Mouse (Mus musculus): ENCODE measurements at regions not wholly inside any gene's neighbourhood (a gene's known extent, or its start where the extent isn't known, plus 50 kb on each side); places are given as distances from the start of the nearest gene placed in this dataset.

DNA sequence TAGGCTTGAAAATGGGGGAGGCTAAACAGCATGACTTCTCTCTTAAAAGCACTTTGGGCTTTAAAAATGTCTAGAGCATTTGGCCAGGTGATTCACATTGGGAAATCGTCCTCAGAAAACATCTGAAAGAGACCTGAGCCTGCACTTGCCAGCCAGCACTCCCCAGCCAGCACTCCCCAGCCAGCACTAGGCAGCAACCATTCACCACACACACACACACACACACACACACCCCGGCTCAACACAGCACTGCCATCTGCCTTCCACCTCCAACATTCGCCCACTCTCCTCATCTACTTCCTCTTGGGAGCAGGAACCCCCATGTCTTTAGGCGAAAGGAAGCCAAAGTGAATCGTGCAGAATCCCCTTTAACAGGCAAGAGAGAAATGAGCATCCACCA, 85.4 kb downstream of the Atp23 start:
- Histone ChIP-seq H3K4me3 (ENCODE audit: low read depth, low read length) (no peak overlapping the region), H3K36me3 (ENCODE audit: control insufficient read depth, insufficient read depth, low read length) (no peaks in the 10 kb centered on the region), H3K4me1 (ENCODE audit: control insufficient read depth, insufficient read depth, low read length) (no peaks in the 10 kb centered on the region), H3K27me3 (ENCODE audit: control insufficient read depth, insufficient read depth, low read length) (no peaks in the 10 kb centered on the region), H3K4me2 (replicated peaks; ENCODE audit: low read depth, low read length) (no peak overlapping the region), H3K9me3 (ENCODE audit: control insufficient read depth, low read depth, low read length) (no peaks in the 10 kb centered on the region), H3K27ac (ENCODE audit: low read length) (no peak overlapping the region), H3K9ac (replicated peaks; ENCODE audit: low read depth, low read length) (no peak overlapping the region)
- no peak for ATAC-seq (ENCODE audit: insufficient number of reproducible peaks, insufficient read depth, low FRiP score, low read depth)
- WGBS, result 77% methylated on average over 5 of the region's 5 CpGs

DNA sequence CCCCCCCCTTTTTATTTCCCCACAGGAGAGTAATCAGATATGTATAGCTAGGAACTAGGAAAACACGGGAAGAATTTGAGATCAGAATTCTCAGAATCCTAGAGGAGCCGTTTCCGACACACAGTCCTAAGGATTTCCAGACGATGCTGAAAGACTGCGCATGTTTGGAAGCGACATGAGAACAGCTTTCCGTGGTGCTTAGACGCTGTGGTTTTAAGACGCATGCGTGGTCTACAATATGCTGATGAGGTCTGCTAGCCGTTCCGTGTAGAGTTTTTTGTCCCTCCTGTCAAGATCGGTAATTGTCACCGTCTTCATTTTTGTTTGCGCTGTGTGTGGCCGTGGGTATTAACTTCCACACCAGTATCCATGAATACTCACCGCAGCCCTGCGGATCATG, 86.2 kb downstream of the Atp23 start:
- Histone ChIP-seq H3K9me3 (ENCODE audit: control insufficient read depth, low read depth, low read length) (no peaks in the 10 kb centered on the region), H3K4me1 (ENCODE audit: control insufficient read depth, insufficient read depth, low read length) (peaks cover 2% of the 10 kb centered on the region; the same call in 1 of the 2 replicates), H3K9ac (replicated peaks; ENCODE audit: low read depth, low read length) (no peak overlapping the region), H3K27me3 (ENCODE audit: control insufficient read depth, insufficient read depth, low read length) (no peaks in the 10 kb centered on the region), H3K36me3 (ENCODE audit: control insufficient read depth, insufficient read depth, low read length) (no peaks in the 10 kb centered on the region), H3K27ac (ENCODE audit: low read length) (no peak overlapping the region), H3K4me2 (replicated peaks; ENCODE audit: low read depth, low read length) (no peak overlapping the region), H3K4me3 (ENCODE audit: low read depth, low read length) (no peak overlapping the region)
- 94% methylated on average over 18 of the region's 18 CpGs for WGBS
- no peak for ATAC-seq (ENCODE audit: insufficient number of reproducible peaks, insufficient read depth, low FRiP score, low read depth)

- H3K9ac ChIP-seq (replicated peaks; ENCODE audit: low read depth, low read length), result no peak overlapping the region
- WGBS, result 74% methylated on average over 6 of the region's 6 CpGs
- peaks cover 2% of the 10 kb centered on the region; the same call in 1 of the 2 replicates for H3K4me1 ChIP-seq (ENCODE audit: control insufficient read depth, insufficient read depth, low read length)
- no peak overlapping the region for H3K27ac ChIP-seq (ENCODE audit: low read length)
- H3K4me2 ChIP-seq (replicated peaks; ENCODE audit: low read depth, low read length), result no peak overlapping the region
- no peak overlapping the region for H3K4me3 ChIP-seq (ENCODE audit: low read depth, low read length)
- no peaks in the 10 kb centered on the region for H3K9me3 ChIP-seq (ENCODE audit: control insufficient read depth, low read depth, low read length)
- no peaks in the 10 kb centered on the region for H3K36me3 ChIP-seq (ENCODE audit: control insufficient read depth, insufficient read depth, low read length)
- no peak for ATAC-seq (ENCODE audit: insufficient number of reproducible peaks, insufficient read depth, low FRiP score, low read depth)
- no peaks in the 10 kb centered on the region for H3K27me3 ChIP-seq (ENCODE audit: control insufficient read depth, insufficient read depth, low read length)
Measured at GRCm38 (mm10) chr10:126813051-126813593, 88.0 kb downstream of the Atp23 start.

DNA sequence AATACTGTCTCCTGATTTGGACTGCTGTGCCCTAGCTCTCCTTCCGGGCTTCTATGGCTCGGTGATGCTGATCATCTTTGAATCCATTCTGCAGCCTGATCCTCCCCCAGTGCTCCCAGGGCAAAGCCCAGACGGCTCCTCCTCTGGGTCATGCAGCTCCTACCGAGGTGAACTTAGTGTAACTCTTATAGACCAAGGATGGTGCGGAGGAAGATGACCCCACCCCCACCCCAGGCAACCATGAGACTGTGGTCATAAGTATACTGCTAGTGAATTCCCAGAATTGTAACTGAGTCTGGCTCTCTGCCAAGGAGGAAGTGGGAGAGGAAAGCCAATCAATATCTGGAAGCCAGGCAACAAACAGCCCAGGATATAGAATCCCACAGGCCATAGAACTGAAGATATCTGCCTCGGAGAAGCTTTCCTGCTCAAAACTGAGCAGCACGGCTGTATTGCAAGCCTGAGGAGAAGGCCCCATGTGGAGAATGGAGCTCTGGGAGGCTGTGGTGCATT, 88.9 kb downstream of the Atp23 start:
- H3K4me2 ChIP-seq (replicated peaks; ENCODE audit: low read depth, low read length), result no peak overlapping the region
- no peak overlapping the region for H3K9ac ChIP-seq (replicated peaks; ENCODE audit: low read depth, low read length)
- no peaks in the 10 kb centered on the region for H3K9me3 ChIP-seq (ENCODE audit: control insufficient read depth, low read depth, low read length)
- H3K27me3 ChIP-seq (ENCODE audit: control insufficient read depth, insufficient read depth, low read length), result no peaks in the 10 kb centered on the region
- H3K27ac ChIP-seq (ENCODE audit: low read length), result no peak overlapping the region
- no peaks in the 10 kb centered on the region for H3K36me3 ChIP-seq (ENCODE audit: control insufficient read depth, insufficient read depth, low read length)
- 73% methylated on average over 7 of the region's 7 CpGs for WGBS
- no peak overlapping the region for H3K4me3 ChIP-seq (ENCODE audit: low read depth, low read length)
- H3K4me1 ChIP-seq (ENCODE audit: control insufficient read depth, insufficient read depth, low read length), result peaks cover 2% of the 10 kb centered on the region; the same call in 1 of the 2 replicates
- ATAC-seq (ENCODE audit: insufficient number of reproducible peaks, insufficient read depth, low FRiP score, low read depth), result 0 out of 2 replicates have a peak, but pooled peaks have one; percentile 49

GRCm38 (mm10) chr10:126810346-126811095, 90.6 kb downstream of the Atp23 start:
- Histone ChIP-seq H3K4me3 (ENCODE audit: low read depth, low read length) (no peak overlapping the region), H3K4me2 (replicated peaks; ENCODE audit: low read depth, low read length) (peak overlapping the region; percentile 44)
- no peak for ATAC-seq (ENCODE audit: insufficient number of reproducible peaks, insufficient read depth, low FRiP score, low read depth)

DNA sequence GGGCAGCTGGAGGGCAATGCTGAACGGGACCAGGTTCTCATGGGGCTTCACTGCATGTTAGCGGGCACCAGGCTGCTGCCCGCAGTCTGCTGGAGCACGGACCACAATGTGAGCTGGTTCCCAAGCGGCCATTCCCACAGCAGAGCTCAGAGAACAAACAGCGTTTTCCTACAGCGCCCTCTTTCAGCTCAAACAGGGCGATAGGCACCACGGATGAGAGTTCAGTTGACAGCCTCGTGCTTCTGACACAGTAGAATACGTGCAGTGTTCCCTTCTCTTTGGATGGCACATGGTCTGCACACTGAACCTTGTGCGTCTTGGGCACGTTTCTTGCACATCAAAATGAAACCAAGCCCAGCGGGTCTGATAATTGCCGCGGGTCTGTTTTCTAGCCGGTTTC, 91.6 kb downstream of the Atp23 start:
- H3K9ac ChIP-seq (replicated peaks; ENCODE audit: low read depth, low read length), result peak overlapping the region; percentile 1; the same call in 1 of the 2 replicates
- H3K27ac ChIP-seq (ENCODE audit: low read length), result no peak overlapping the region
- H3K36me3 ChIP-seq (ENCODE audit: control insufficient read depth, insufficient read depth, low read length), result no peaks in the 10 kb centered on the region
- ATAC-seq (ENCODE audit: insufficient number of reproducible peaks, insufficient read depth, low FRiP score, low read depth), result no peak
- no peaks in the 10 kb centered on the region for H3K27me3 ChIP-seq (ENCODE audit: control insufficient read depth, insufficient read depth, low read length)
- H3K4me1 ChIP-seq (ENCODE audit: control insufficient read depth, insufficient read depth, low read length), result peaks cover 2% of the 10 kb centered on the region; the same call in 1 of the 2 replicates
- 50% methylated on average over 17 of the region's 17 CpGs for WGBS
- H3K4me3 ChIP-seq (ENCODE audit: low read depth, low read length), result peak overlapping the region; percentile 26
- peak overlapping the region; percentile 44 for H3K4me2 ChIP-seq (replicated peaks; ENCODE audit: low read depth, low read length)
- H3K9me3 ChIP-seq (ENCODE audit: control insufficient read depth, low read depth, low read length), result no peaks in the 10 kb centered on the region

More at GRCm38 (mm10) chr10:126810346-126811095, 90.6 kb downstream of the Atp23 start:
- Histone ChIP-seq H3K9me3 (ENCODE audit: control insufficient read depth, low read depth, low read length) (no peaks in the 10 kb centered on the region), H3K36me3 (ENCODE audit: control insufficient read depth, insufficient read depth, low read length) (no peaks in the 10 kb centered on the region), H3K27ac (ENCODE audit: low read length) (no peak overlapping the region), H3K27me3 (ENCODE audit: control insufficient read depth, insufficient read depth, low read length) (no peaks in the 10 kb centered on the region), H3K9ac (replicated peaks; ENCODE audit: low read depth, low read length) (no peak overlapping the region), H3K4me1 (ENCODE audit: control insufficient read depth, insufficient read depth, low read length) (peaks cover 2% of the 10 kb centered on the region; the same call in 1 of the 2 replicates)
- 60% methylated on average over 11 of the region's 11 CpGs for WGBS

DNA sequence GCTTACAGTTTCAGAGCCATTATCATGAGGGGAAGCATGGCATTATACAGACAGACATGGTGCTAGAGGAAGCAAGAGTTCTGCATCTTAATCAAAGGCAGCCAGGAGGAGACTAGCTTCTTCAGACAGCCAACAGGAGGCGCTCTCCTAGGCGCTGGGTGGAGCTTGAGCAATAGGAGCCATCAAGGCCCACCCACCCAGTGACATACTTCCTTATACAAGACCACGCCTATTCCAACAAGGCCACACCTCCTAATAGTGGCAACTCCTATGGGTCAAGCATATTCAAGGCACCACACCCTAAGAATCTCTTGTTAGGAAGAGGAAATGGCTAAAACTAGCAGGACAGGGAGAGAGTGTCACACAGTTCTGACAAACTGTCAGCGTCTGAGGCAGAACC, 94.3 kb downstream of the Atp23 start:
- no peaks in the 10 kb centered on the region for H3K9me3 ChIP-seq (ENCODE audit: control insufficient read depth, low read depth, low read length)
- H3K27me3 ChIP-seq (ENCODE audit: control insufficient read depth, insufficient read depth, low read length), result no peaks in the 10 kb centered on the region
- 89% methylated on average over 4 of the region's 4 CpGs for WGBS
- no peak overlapping the region for H3K27ac ChIP-seq (ENCODE audit: low read length)
- no peak overlapping the region for H3K4me3 ChIP-seq (ENCODE audit: low read depth, low read length)
- H3K4me2 ChIP-seq (replicated peaks; ENCODE audit: low read depth, low read length), result no peak overlapping the region
- no peak for ATAC-seq (ENCODE audit: insufficient number of reproducible peaks, insufficient read depth, low FRiP score, low read depth)
- no peaks in the 10 kb centered on the region for H3K36me3 ChIP-seq (ENCODE audit: control insufficient read depth, insufficient read depth, low read length)
- peaks cover 2% of the 10 kb centered on the region; the same call in 1 of the 2 replicates for H3K4me1 ChIP-seq (ENCODE audit: control insufficient read depth, insufficient read depth, low read length)
- H3K9ac ChIP-seq (replicated peaks; ENCODE audit: low read depth, low read length), result no peak overlapping the region

DNA sequence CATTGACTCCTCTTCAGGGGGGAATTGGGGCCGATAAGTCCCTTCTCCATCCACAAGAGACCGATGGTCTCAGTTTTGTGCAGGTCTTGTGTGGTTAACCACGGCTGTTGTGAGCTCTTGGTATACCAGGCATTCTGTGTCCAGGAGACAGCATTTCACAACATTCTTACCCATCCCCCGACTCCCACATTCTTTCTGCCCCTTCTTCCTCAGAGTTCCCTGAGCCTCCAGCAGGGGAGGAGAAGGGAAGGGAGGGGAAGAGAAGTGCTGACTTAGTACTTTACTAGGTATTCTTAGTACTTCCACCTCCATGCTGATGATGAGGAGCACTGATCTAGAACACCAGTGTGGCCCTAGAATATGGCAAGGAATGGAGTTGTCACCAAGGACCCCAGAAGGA, 98.4 kb downstream of the Atp23 start:
- no peaks in the 10 kb centered on the region for H3K4me1 ChIP-seq (ENCODE audit: control insufficient read depth, insufficient read depth, low read length)
- H3K9me3 ChIP-seq (ENCODE audit: control insufficient read depth, low read depth, low read length), result no peaks in the 10 kb centered on the region
- H3K36me3 ChIP-seq (ENCODE audit: control insufficient read depth, insufficient read depth, low read length), result no peaks in the 10 kb centered on the region
- no peak overlapping the region for H3K4me2 ChIP-seq (replicated peaks; ENCODE audit: low read depth, low read length)
- no peak overlapping the region for H3K9ac ChIP-seq (replicated peaks; ENCODE audit: low read depth, low read length)
- ATAC-seq (ENCODE audit: insufficient number of reproducible peaks, insufficient read depth, low FRiP score, low read depth), result no peak
- 68% methylated on average over 4 of the region's 4 CpGs for WGBS
- no peaks in the 10 kb centered on the region for H3K27me3 ChIP-seq (ENCODE audit: control insufficient read depth, insufficient read depth, low read length)
- no peak overlapping the region for H3K27ac ChIP-seq (ENCODE audit: low read length)
- no peak overlapping the region for H3K4me3 ChIP-seq (ENCODE audit: low read depth, low read length)

Measured in stomach, embryonic 14.5 days (tissue).